Mouse (Mus musculus): ENCODE measurements at regions not wholly inside any gene's neighbourhood (a gene's known extent, or its start where the extent isn't known, plus 50 kb on each side); places are given as distances from the start of the nearest gene placed in this dataset.

DNA sequence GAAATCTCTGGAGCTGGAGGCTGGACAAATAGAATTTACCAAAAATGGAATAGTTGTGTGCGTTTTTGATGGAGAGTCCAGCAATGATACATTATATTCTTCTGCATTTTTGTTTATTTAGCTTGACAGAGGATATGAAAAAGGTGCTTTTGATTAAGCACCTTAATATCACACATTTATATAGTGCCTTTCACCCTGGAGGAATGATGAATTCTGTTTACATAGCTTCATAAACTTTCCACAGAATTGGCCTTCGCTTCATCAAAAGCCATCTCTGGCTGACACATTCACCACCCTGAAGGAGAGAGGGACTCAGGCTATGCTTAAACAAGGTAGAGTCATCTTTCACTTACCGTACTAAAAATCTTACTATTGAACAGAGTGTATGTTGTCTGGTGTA lies 208.0 kb upstream of the Chrm2 start:
- Histone ChIP-seq H3K4me2 (no peak overlapping the region), H3K27ac (no peak overlapping the region), H3K4me3 (no peak overlapping the region), H3K27me3 (no peaks in the 10 kb centered on the region), H3K9ac (no peak overlapping the region), H3K36me3 (no peaks in the 10 kb centered on the region), H3K4me1 (replicated peaks) (peaks cover 3% of the 10 kb centered on the region; the same call in 1 of the 2 replicates), H3K9me3 (no peaks in the 10 kb centered on the region)
- 85% methylated on average over 3 of the region's 3 CpGs for WGBS
- no peak for ATAC-seq (ENCODE audit: low FRiP score)

DNA sequence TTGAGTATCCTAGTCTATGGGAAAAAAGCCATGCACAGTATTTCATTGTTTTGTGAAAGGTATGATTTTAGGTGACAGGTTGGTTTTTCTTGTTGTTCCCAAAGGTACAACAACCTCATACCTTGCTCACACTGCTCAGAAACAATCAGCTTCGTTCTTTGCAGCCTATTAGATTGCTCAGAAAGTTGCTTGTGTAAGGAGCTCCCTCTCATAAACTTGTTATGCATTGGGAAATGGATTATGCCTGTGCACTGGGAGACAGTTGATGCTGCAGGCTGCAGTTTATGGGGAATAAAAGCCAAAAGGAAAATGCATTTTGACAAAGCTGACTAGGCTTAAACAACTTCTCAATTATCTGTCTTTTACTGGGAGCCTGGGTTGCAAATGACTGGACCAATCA lies 205.2 kb upstream of the Chrm2 start:
- H3K4me3 ChIP-seq, result no peak overlapping the region
- H3K9me3 ChIP-seq, result no peaks in the 10 kb centered on the region
- 63% methylated on average over 1 of the region's 1 CpGs for WGBS
- no peak overlapping the region for H3K9ac ChIP-seq
- ATAC-seq (ENCODE audit: low FRiP score), result no peak
- no peak overlapping the region for H3K27ac ChIP-seq
- peaks cover 3% of the 10 kb centered on the region; the same call in 1 of the 2 replicates for H3K4me1 ChIP-seq (replicated peaks)
- no peaks in the 10 kb centered on the region for H3K36me3 ChIP-seq
- H3K27me3 ChIP-seq, result no peaks in the 10 kb centered on the region
- no peak overlapping the region for H3K4me2 ChIP-seq

DNA sequence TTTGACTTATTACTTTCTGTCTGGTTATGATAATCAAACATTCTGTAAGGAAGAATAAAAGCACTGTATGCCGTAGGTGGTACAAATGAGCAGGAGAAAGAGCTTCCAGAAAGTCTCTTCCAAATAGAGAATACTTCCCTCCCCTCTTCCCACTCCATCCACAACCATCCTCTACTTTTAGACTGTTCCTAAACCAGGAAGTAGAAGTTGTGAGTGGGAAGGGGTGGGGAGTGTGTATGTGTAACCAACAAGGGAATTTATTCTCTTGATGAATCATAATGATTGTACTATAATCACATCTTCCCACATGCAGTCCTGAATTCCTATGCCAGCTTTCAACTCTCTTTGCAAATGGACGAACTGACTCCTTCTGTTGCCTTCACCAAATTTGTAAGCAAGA lies 181.2 kb upstream of the Chrm2 start:
- H3K9ac ChIP-seq, result no peak overlapping the region

DNA sequence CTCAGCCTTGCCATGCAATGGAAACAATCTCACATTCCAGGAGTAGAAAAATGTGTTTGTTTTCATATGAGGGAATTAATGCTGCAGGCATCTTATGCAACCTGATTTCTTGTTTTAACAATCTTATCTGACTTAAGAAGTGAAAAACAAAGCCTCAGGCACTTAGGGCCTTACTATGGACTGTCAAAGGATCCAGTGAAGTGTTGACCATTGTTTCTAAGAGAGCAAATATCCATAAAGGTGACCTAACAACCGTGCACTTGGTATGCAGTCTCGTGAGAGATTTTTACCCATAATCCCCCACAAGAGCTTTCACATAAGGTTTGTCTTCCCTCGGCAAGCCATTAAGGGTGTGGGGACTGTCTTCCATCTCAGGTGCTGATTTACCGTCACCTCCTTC lies 166.6 kb upstream of the Chrm2 start:
- no peaks in the 10 kb centered on the region for H3K4me1 ChIP-seq (replicated peaks)
- no peak overlapping the region for H3K4me3 ChIP-seq
- no peak overlapping the region for H3K27ac ChIP-seq
- H3K36me3 ChIP-seq, result no peaks in the 10 kb centered on the region
- no peak for ATAC-seq (ENCODE audit: low FRiP score)
- no peaks in the 10 kb centered on the region for H3K27me3 ChIP-seq
- H3K9ac ChIP-seq, result no peak overlapping the region
- WGBS, result 78% methylated on average over 4 of the region's 4 CpGs
- no peaks in the 10 kb centered on the region for H3K9me3 ChIP-seq
- no peak overlapping the region for H3K4me2 ChIP-seq

More for the DNA sequence above, 181.2 kb upstream of the Chrm2 start:
- 95% methylated on average over 2 of the region's 2 CpGs for WGBS
- H3K36me3 ChIP-seq, result no peaks in the 10 kb centered on the region
- H3K27me3 ChIP-seq, result no peaks in the 10 kb centered on the region
- H3K4me2 ChIP-seq, result no peak overlapping the region
- no peak overlapping the region for H3K4me3 ChIP-seq
- ATAC-seq (ENCODE audit: low FRiP score), result no peak
- no peaks in the 10 kb centered on the region for H3K9me3 ChIP-seq
- no peak overlapping the region for H3K27ac ChIP-seq
- H3K4me1 ChIP-seq (replicated peaks), result no peaks in the 10 kb centered on the region

GRCm38 (mm10) chr6:36234438-36234837 lies 153.4 kb upstream of the Chrm2 start:
- Histone ChIP-seq H3K4me2 (no peak overlapping the region), H3K36me3 (no peaks in the 10 kb centered on the region), H3K27ac (no peak overlapping the region), H3K9ac (no peak overlapping the region), H3K4me3 (no peak overlapping the region), H3K4me1 (replicated peaks) (no peaks in the 10 kb centered on the region), H3K27me3 (no peaks in the 10 kb centered on the region), H3K9me3 (no peaks in the 10 kb centered on the region)
- WGBS, result 85% methylated on average over 1 of the region's 1 CpGs
- no peak for ATAC-seq (ENCODE audit: low FRiP score)

DNA sequence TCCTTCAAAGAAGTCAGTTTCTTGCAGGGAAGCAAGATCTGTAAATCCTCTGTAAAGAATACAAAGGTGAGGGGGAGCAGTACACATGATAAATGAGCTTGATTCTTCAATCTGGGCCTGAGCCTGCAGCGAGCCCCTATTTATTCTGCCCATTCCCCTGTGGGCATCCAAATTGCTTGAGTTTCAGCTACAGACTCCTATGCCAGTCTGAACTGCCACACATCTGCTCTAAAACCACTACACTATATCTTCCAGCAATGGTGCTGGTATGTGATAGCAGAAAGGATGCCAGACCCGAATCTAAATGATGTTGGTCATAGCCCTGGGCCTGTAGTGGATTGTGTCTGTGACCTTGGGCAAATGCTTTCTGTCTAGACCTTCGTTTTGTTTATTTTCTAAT lies 140.9 kb upstream of the Chrm2 start:
- Histone ChIP-seq H3K4me2 (no peak overlapping the region), H3K4me1 (replicated peaks) (peaks cover 6% of the 10 kb centered on the region; the same call in 1 of the 2 replicates), H3K9me3 (no peaks in the 10 kb centered on the region), H3K27ac (peak overlapping the region; percentile 25; the same call in 1 of the 2 replicates), H3K9ac (no peak overlapping the region), H3K4me3 (no peak overlapping the region), H3K27me3 (no peaks in the 10 kb centered on the region), H3K36me3 (no peaks in the 10 kb centered on the region)
- 47% methylated on average over 3 of the region's 3 CpGs for WGBS
- ATAC-seq (ENCODE audit: low FRiP score), result peak; percentile 32; the same call in 1 of the 2 replicates

GRCm38 (mm10) chr6:36248219-36248618 lies 139.7 kb upstream of the Chrm2 start:
- no peak overlapping the region for H3K9ac ChIP-seq
- H3K27ac ChIP-seq, result no peak overlapping the region
- H3K27me3 ChIP-seq, result no peaks in the 10 kb centered on the region
- no peak overlapping the region for H3K4me3 ChIP-seq
- H3K36me3 ChIP-seq, result no peaks in the 10 kb centered on the region
- 78% methylated on average over 1 of the region's 1 CpGs for WGBS
- no peak overlapping the region for H3K4me2 ChIP-seq
- peaks cover 6% of the 10 kb centered on the region; the same call in 1 of the 2 replicates for H3K4me1 ChIP-seq (replicated peaks)
- H3K9me3 ChIP-seq, result no peaks in the 10 kb centered on the region
- no peak for ATAC-seq (ENCODE audit: low FRiP score)

GRCm38 (mm10) chr6:36249047-36249446 lies 138.8 kb upstream of the Chrm2 start:
- H3K4me2 ChIP-seq, result no peak overlapping the region
- ATAC-seq (ENCODE audit: low FRiP score), result no peak
- no peaks in the 10 kb centered on the region for H3K27me3 ChIP-seq
- no peaks in the 10 kb centered on the region for H3K36me3 ChIP-seq
- no peak overlapping the region for H3K4me3 ChIP-seq
- peaks cover 6% of the 10 kb centered on the region; the same call in 1 of the 2 replicates for H3K4me1 ChIP-seq (replicated peaks)
- H3K9me3 ChIP-seq, result no peaks in the 10 kb centered on the region
- H3K27ac ChIP-seq, result no peak overlapping the region
- no peak overlapping the region for H3K9ac ChIP-seq
- 33% methylated on average over 4 of the region's 4 CpGs for WGBS

DNA sequence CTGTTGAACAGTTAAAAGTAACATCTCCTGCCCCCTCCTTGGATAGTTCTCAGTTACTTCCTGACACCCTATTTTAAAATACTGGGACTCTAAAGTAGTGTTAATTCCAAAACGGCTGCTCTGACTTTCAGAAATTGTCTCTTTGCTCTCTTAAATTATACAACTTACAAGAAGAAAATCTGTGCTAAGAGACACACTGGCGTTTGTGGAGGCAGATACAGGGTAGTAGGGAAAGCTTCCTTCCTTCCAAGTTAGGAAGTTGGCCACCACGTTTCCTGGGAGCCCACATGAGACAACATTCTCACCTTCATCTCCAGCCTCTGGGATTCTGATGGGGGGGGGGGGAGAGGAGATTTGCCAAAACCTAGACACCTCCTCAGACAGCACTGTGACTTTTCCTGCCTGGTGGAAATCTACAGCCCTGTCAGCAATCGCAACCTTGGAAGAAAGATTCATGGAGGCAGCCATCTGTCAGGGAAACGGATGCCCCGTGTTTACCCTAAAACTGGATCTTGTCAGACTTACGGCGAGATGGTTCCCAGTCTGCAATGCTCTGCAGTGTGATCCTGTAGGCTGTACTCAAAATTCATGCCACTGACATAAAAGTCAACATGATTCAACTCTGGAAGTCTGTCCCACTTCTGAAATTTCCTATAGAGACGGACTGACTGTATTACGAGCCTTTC lies 121.0 kb upstream of the Chrm2 start:
- ATAC-seq (ENCODE audit: low FRiP score), result no peak
- 89% methylated on average over 10 of the region's 10 CpGs for WGBS
- Histone ChIP-seq H3K4me3 (no peak overlapping the region), H3K36me3 (no peaks in the 10 kb centered on the region), H3K9me3 (no peaks in the 10 kb centered on the region), H3K27ac (no peak overlapping the region), H3K9ac (no peak overlapping the region), H3K4me1 (replicated peaks) (no peaks in the 10 kb centered on the region), H3K27me3 (no peaks in the 10 kb centered on the region), H3K4me2 (no peak overlapping the region)

GRCm38 (mm10) chr6:36286664-36287063 lies 101.2 kb upstream of the Chrm2 start:
- Histone ChIP-seq H3K9ac (no peak overlapping the region), H3K4me3 (no peak overlapping the region), H3K4me2 (no peak overlapping the region), H3K9me3 (no peaks in the 10 kb centered on the region), H3K27me3 (no peaks in the 10 kb centered on the region), H3K27ac (no peak overlapping the region), H3K4me1 (replicated peaks) (no peaks in the 10 kb centered on the region), H3K36me3 (no peaks in the 10 kb centered on the region)
- no peak for ATAC-seq (ENCODE audit: low FRiP score)
- 86% methylated on average over 10 of the region's 10 CpGs for WGBS

DNA sequence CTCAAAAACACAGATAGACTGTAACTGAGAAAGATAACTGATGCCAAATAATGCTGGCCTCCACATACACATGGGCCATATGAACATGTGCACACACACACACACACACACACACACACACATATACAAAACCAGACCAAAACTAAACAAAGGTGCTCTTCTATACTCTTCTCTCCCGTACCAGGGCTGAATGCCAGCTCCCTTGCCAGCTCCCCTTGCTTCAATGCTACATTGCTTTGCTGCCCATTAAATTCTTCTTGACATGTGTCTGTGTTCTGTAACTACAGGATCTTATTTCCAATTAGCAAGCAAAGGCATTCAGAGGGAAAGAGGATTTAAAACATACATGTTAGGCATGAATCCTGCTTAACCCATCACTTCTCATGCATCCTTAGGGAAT lies 74.3 kb upstream of the Chrm2 start:
- H3K9me3 ChIP-seq, result no peaks in the 10 kb centered on the region

More for the DNA sequence above, 74.3 kb upstream of the Chrm2 start:
- H3K4me1 ChIP-seq (replicated peaks), result no peaks in the 10 kb centered on the region
- H3K27me3 ChIP-seq, result no peaks in the 10 kb centered on the region
- no peak overlapping the region for H3K27ac ChIP-seq
- no peak overlapping the region for H3K4me3 ChIP-seq
- H3K36me3 ChIP-seq, result no peaks in the 10 kb centered on the region
- WGBS, result 62% methylated on average over 1 of the region's 1 CpGs
- H3K4me2 ChIP-seq, result no peak overlapping the region
- no peak overlapping the region for H3K9ac ChIP-seq
- no peak for ATAC-seq (ENCODE audit: low FRiP score)
